Mouse (Mus musculus): ENCODE results near the gene Gsc2.

DNA sequence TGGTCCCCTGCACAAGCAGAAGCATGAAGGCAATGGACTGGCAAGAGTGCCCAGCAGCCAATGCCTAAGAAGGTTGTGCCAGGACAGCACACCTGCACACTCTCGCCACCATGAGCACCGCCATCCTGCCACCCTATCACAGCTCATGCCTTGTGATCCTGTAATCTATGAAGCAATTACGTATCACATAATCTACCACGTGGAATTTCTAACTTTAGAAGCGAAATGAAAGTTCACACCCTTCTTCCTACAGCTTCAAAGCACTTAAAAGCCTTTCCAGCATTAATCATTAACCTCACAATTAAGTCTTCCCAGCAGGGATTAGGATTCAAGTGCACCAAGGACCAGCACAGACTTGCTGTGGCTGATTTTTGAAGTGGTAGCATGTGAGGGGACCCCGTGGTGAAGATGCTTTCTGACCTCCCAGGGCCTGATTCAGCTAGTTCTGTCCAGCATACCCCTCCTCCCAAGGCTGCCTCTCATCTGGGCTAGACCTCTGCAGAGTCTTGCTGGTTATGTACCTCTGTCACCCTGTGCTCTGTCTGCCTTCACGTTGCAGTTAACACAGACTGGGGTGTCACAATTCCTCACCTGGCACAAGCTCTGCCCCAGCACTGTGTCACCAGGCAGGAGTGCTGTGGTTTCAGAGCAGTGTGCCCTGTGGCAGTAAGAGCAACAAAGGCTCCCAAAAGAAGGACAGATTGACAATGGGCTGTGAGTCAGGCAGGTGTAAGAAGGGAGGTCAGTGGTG lies 30.4 kb upstream of the Gsc2 start:
- TF ChIP-seq CTCF (IDR thresholded peaks at IDR 0.05; ENCODE audit: low read depth, low read length) (no peak), POLR2A (IDR thresholded peaks at IDR 0.05; ENCODE audit: borderline replicate concordance, low read depth, low read length) (no peak)
